Mouse (Mus musculus): ENCODE results near the gene Por. TPM values are rescaled to one million over a fixed set of nuclear protein-coding genes. Genes with fewer than 3 reads are reported as not detected.

Gene Por
- polyA plus RNA-seq, 1 experiment from 2014 or later: 45.0 TPM

- Histone ChIP-seq H3K9me3 (replicated peaks) (no peaks in the 10 kb centered on the region), H3K27ac (0 out of 2 replicates have a peak overlapping the region, but pooled peaks have one; percentile 34), H3K4me1 (replicated peaks) (peaks cover 14% of the 10 kb centered on the region), H3K36me3 (peaks cover 41% of the 10 kb centered on the region), H3K9ac (no peak overlapping the region), H3K4me3 (no peak overlapping the region), H3K4me2 (no peak overlapping the region), H3K27me3 (no peaks in the 10 kb centered on the region)
- ATAC-seq (replicated peaks; ENCODE audit: insufficient number of reproducible peaks, insufficient read depth, low FRiP score, low read depth): no peak
- WGBS: 20% methylated on average over 6 of the region's 6 CpGs
Observed at GRCm38 (mm10) chr5:135738266-135738665, 68.4 kb downstream of the Por start.

GRCm38 (mm10) chr5:135742156-135742555 lies 72.3 kb downstream of the Por start:
- Histone ChIP-seq H3K9me3 (replicated peaks) (no peaks in the 10 kb centered on the region), H3K9ac (no peak overlapping the region), H3K4me1 (replicated peaks) (peaks cover 24% of the 10 kb centered on the region), H3K4me3 (no peak overlapping the region), H3K36me3 (peaks cover 4% of the 10 kb centered on the region; the same call in 1 of the 2 replicates), H3K27me3 (no peaks in the 10 kb centered on the region), H3K4me2 (no peak overlapping the region), H3K27ac (no peak overlapping the region)
- 48% methylated on average over 10 of the region's 10 CpGs for WGBS
- ATAC-seq (replicated peaks; ENCODE audit: insufficient number of reproducible peaks, insufficient read depth, low FRiP score, low read depth): no peak

- Histone ChIP-seq H3K4me2 (peak overlapping the region; percentile 96), H3K4me1 (replicated peaks) (peaks cover 20% of the 10 kb centered on the region), H3K27ac (peak overlapping the region; percentile 89; the same call in 1 of the 2 replicates), H3K9me3 (replicated peaks) (no peaks in the 10 kb centered on the region), H3K36me3 (peaks cover 4% of the 10 kb centered on the region; the same call in 1 of the 2 replicates), H3K4me3 (peak overlapping the region; percentile 97), H3K9ac (peak overlapping the region; percentile 90), H3K27me3 (no peaks in the 10 kb centered on the region)
- WGBS: 23% methylated on average over 18 of the region's 18 CpGs
- 0 out of 2 replicates have a peak, but pooled peaks have one; percentile 25 for ATAC-seq (replicated peaks; ENCODE audit: insufficient number of reproducible peaks, insufficient read depth, low FRiP score, low read depth)
Observed at GRCm38 (mm10) chr5:135742941-135743740, 73.3 kb downstream of the Por start.

- Histone ChIP-seq H3K36me3 (peaks cover 4% of the 10 kb centered on the region; the same call in 1 of the 2 replicates), H3K9ac (peak within 1 kb of the TSS; percentile 90), H3K4me3 (peak within 1 kb of the TSS; percentile 97), H3K9me3 (replicated peaks) (no peaks in the 10 kb centered on the region), H3K27ac (peak within 1 kb of the TSS; percentile 89), H3K4me2 (peak within 1 kb of the TSS; percentile 96), H3K27me3 (no peaks in the 10 kb centered on the region), H3K4me1 (replicated peaks) (peaks cover 18% of the 10 kb centered on the region)
- peak; percentile 93 for ATAC-seq (replicated peaks; ENCODE audit: insufficient number of reproducible peaks, insufficient read depth, low FRiP score, low read depth)
- WGBS: under 1% methylated on average over 60 of the region's 60 CpGs
Observed at GRCm38 (mm10) chr5:135743741-135744609, 74.1 kb downstream of the Por start, which contains the start of gene Tmem120a. Gene Tmem120a, minus strand, starts transcription at chr5:135744448.

GRCm38 (mm10) chr5:135744742-135745141 lies 74.9 kb downstream of the Por start:
- Histone ChIP-seq H3K27me3 (no peaks in the 10 kb centered on the region), H3K9ac (peak overlapping the region; percentile 55), H3K9me3 (replicated peaks) (no peaks in the 10 kb centered on the region), H3K4me1 (replicated peaks) (peaks cover 18% of the 10 kb centered on the region), H3K4me2 (peak overlapping the region; percentile 96), H3K27ac (peak overlapping the region; percentile 89), H3K4me3 (peak overlapping the region; percentile 97), H3K36me3 (peaks cover 4% of the 10 kb centered on the region; the same call in 1 of the 2 replicates)
- no peak for ATAC-seq (replicated peaks; ENCODE audit: insufficient number of reproducible peaks, insufficient read depth, low FRiP score, low read depth)
- WGBS: 19% methylated on average over 12 of the region's 12 CpGs

GRCm38 (mm10) chr5:135751041-135751440 lies 81.2 kb downstream of the Por start:
- no peaks in the 10 kb centered on the region for H3K9me3 ChIP-seq (replicated peaks)
- no peaks in the 10 kb centered on the region for H3K27me3 ChIP-seq
- no peaks in the 10 kb centered on the region for H3K4me1 ChIP-seq (replicated peaks)
- no peak overlapping the region for H3K27ac ChIP-seq
- WGBS: 40% methylated on average over 1 of the region's 1 CpGs
- ATAC-seq (replicated peaks; ENCODE audit: insufficient number of reproducible peaks, insufficient read depth, low FRiP score, low read depth): no peak
- no peak overlapping the region for H3K4me2 ChIP-seq
- no peak overlapping the region for H3K4me3 ChIP-seq
- no peak overlapping the region for H3K9ac ChIP-seq
- no peaks in the 10 kb centered on the region for H3K36me3 ChIP-seq

GRCm38 (mm10) chr5:135751595-135751994 lies 81.8 kb downstream of the Por start:
- no peak for ATAC-seq (replicated peaks; ENCODE audit: insufficient number of reproducible peaks, insufficient read depth, low FRiP score, low read depth)
- 65% methylated on average over 2 of the region's 2 CpGs for WGBS

GRCm38 (mm10) chr5:135761881-135762280 lies 92.0 kb downstream of the Por start:
- H3K4me3 ChIP-seq: no peak overlapping the region

More at GRCm38 (mm10) chr5:135751595-135751994, 81.8 kb downstream of the Por start:
- no peaks in the 10 kb centered on the region for H3K27me3 ChIP-seq
- no peaks in the 10 kb centered on the region for H3K9me3 ChIP-seq (replicated peaks)
- H3K9ac ChIP-seq: no peak overlapping the region
- H3K4me2 ChIP-seq: no peak overlapping the region
- no peaks in the 10 kb centered on the region for H3K4me1 ChIP-seq (replicated peaks)
- H3K4me3 ChIP-seq: no peak overlapping the region
- no peak overlapping the region for H3K27ac ChIP-seq
- H3K36me3 ChIP-seq: no peaks in the 10 kb centered on the region

GRCm38 (mm10) chr5:135763526-135763925 lies 93.7 kb downstream of the Por start:
- no peaks in the 10 kb centered on the region for H3K36me3 ChIP-seq
- H3K9ac ChIP-seq: no peak overlapping the region
- no peak overlapping the region for H3K4me2 ChIP-seq
- ATAC-seq (replicated peaks; ENCODE audit: insufficient number of reproducible peaks, insufficient read depth, low FRiP score, low read depth): no peak
- H3K4me3 ChIP-seq: no peak overlapping the region
- H3K4me1 ChIP-seq (replicated peaks): no peaks in the 10 kb centered on the region
- H3K27me3 ChIP-seq: 0 out of 2 replicates have a peak, but pooled peaks cover 7% of the 10 kb centered on the region
- WGBS: 2% methylated on average over 7 of the region's 7 CpGs
- H3K27ac ChIP-seq: no peak overlapping the region
- no peaks in the 10 kb centered on the region for H3K9me3 ChIP-seq (replicated peaks)

More at GRCm38 (mm10) chr5:135761881-135762280, 92.0 kb downstream of the Por start:
- no peaks in the 10 kb centered on the region for H3K4me1 ChIP-seq (replicated peaks)
- no peak for ATAC-seq (replicated peaks; ENCODE audit: insufficient number of reproducible peaks, insufficient read depth, low FRiP score, low read depth)
- no peaks in the 10 kb centered on the region for H3K9me3 ChIP-seq (replicated peaks)
- H3K4me2 ChIP-seq: no peak overlapping the region
- H3K27ac ChIP-seq: no peak overlapping the region
- no peak overlapping the region for H3K9ac ChIP-seq
- no peaks in the 10 kb centered on the region for H3K36me3 ChIP-seq
- WGBS: 65% methylated on average over 3 of the region's 3 CpGs
- 0 out of 2 replicates have a peak, but pooled peaks cover 7% of the 10 kb centered on the region for H3K27me3 ChIP-seq

- no peaks in the 10 kb centered on the region for H3K36me3 ChIP-seq
- H3K4me1 ChIP-seq (replicated peaks): no peaks in the 10 kb centered on the region
- no peak for ATAC-seq (replicated peaks; ENCODE audit: insufficient number of reproducible peaks, insufficient read depth, low FRiP score, low read depth)
- H3K4me3 ChIP-seq: no peak overlapping the region
- H3K4me2 ChIP-seq: no peak overlapping the region
- 51% methylated on average over 3 of the region's 3 CpGs for WGBS
- H3K27ac ChIP-seq: no peak overlapping the region
- no peaks in the 10 kb centered on the region for H3K9me3 ChIP-seq (replicated peaks)
- H3K9ac ChIP-seq: no peak overlapping the region
- 0 out of 2 replicates have a peak, but pooled peaks cover 7% of the 10 kb centered on the region for H3K27me3 ChIP-seq
Observed at GRCm38 (mm10) chr5:135764971-135765370, 95.1 kb downstream of the Por start.

GRCm38 (mm10) chr5:135772519-135772918 lies 102.7 kb downstream of the Por start:
- no peak overlapping the region for H3K9ac ChIP-seq
- H3K9me3 ChIP-seq (replicated peaks): no peaks in the 10 kb centered on the region
- H3K27ac ChIP-seq: no peak overlapping the region
- ATAC-seq (replicated peaks; ENCODE audit: insufficient number of reproducible peaks, insufficient read depth, low FRiP score, low read depth): no peak
- WGBS: 41% methylated on average over 3 of the region's 3 CpGs
- H3K4me1 ChIP-seq (replicated peaks): peaks cover 3% of the 10 kb centered on the region
- no peak overlapping the region for H3K4me3 ChIP-seq
- H3K36me3 ChIP-seq: no peaks in the 10 kb centered on the region
- H3K4me2 ChIP-seq: no peak overlapping the region
- H3K27me3 ChIP-seq: no peaks in the 10 kb centered on the region
